Mouse (Mus musculus) stomach, postnatal 0 days (tissue): ENCODE measurements at regions not wholly inside any gene's neighbourhood (a gene's known extent, or its start where the extent isn't known, plus 50 kb on each side); places are given as distances from the start of the nearest gene placed in this dataset.

Experiments
- ATAC-seq: fragments of 200-750 bp; cut with Nextera tagmentation; 2 replicates; pipeline ENCODE4 v1.8.0; 2017; ENCODE audit not compliant: low FRiP score, low TSS enrichment
- DNase-seq: peaks from one replicate; pipeline ENCODE4 v3.0.0-alpha.2; 2016; ENCODE audit warnings: low spot score
- H3K27ac ChIP-seq: fragments of 300-500 bp; sonication (generic); replicated peaks from 2 replicates; pipeline ENCODE4 v1.5.1; 2014; ENCODE audit warnings: mild to moderate bottlenecking, control low read depth
- H3K27me3 ChIP-seq: fragments of 300-500 bp; sonication (generic); 2 replicates; pipeline ENCODE4 v1.6.1; 2014; ENCODE audit warnings: low read length; ENCODE audit not compliant: control insufficient read depth, insufficient read depth
- H3K36me3 ChIP-seq: fragments of 300-500 bp; sonication (generic); 2 replicates; pipeline ENCODE4 v1.6.1; 2014; ENCODE audit warnings: low read length, mixed read lengths; ENCODE audit not compliant: control insufficient read depth, insufficient read depth
- H3K4me1 ChIP-seq: fragments of 300-500 bp; sonication (generic); replicated peaks from 2 replicates; pipeline ENCODE4 v1.6.1; 2014; ENCODE audit warnings: antibody characterized with exemption; ENCODE audit not compliant: control insufficient read depth, insufficient read depth
- H3K4me2 ChIP-seq: fragments of 300-500 bp; sonication (generic); replicated peaks from 2 replicates; pipeline ENCODE4 v1.6.1; 2014; ENCODE audit warnings: low read depth, mild to moderate bottlenecking, control low read depth, moderate library complexity
- H3K4me3 ChIP-seq: fragments of 300-500 bp; sonication (generic); 2 replicates; pipeline ENCODE4 v1.5.1; 2014; ENCODE audit warnings: low read depth, low read length, control low read depth
- H3K9ac ChIP-seq: fragments of 300-500 bp; sonication (generic); 2 replicates; pipeline ENCODE4 v1.6.1; 2014; ENCODE audit warnings: mild to moderate bottlenecking, low read length, control low read depth, mixed read lengths
- H3K9me3 ChIP-seq: fragments of 300-500 bp; sonication (generic); 2 replicates; pipeline ENCODE4 v1.6.1; 2016; ENCODE audit warnings: low read length; ENCODE audit not compliant: control insufficient read depth
- CTCF ChIP-seq: IDR thresholded peaks from 2 replicates; pipeline ENCODE4 v1.5.1; 2016; ENCODE audit warnings: antibody characterized with exemption, low read depth, mild to moderate bottlenecking, moderate library complexity
- EP300 ChIP-seq: optimal IDR thresholded peaks from 2 replicates; pipeline ENCODE3; 2016; ENCODE audit warnings: antibody characterized with exemption
- WGBS: fragments of 180-500 bp; shearing (Covaris S2); extraction: QIAGEN DNeasy Blood & Tissue Kit; methylation state at CpG from one replicate; pipeline ENCODE4 v1.1.7; 2014; 5-methylcytosine and 5-hydroxymethylcytosine counted together

DNA sequence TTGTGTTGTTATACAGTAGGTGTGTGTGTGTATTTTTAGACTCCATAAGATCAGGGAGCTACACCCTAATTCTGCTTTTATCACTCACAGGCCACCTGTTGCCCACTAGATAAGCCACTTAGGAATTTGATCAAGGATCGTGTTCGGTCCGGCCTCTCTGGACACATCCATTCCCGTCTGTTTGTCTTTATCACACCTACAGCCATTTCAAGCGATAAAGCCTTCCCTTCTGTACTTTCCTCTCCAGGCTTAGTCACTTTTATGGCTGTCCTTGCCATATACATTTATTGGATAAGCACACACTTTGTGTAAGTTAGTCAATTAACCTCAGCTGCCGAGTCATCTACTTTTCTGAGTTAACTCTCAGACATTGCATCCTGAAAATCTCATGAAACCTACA is 423.0 kb downstream of the Efnb2 start:
- TF ChIP-seq EP300: no peak
- no peak for TF ChIP-seq CTCF
- Histone ChIP-seq H3K36me3 (no peaks in the 10 kb centered on the region), H3K27ac (no peak overlapping the region), H3K9ac (no peak overlapping the region), H3K4me2 (no peak overlapping the region), H3K4me3 (no peak overlapping the region), H3K4me1 (no peaks in the 10 kb centered on the region), H3K27me3 (no peaks in the 10 kb centered on the region), H3K9me3 (no peaks in the 10 kb centered on the region)
- no peak for ATAC-seq
- no peak for DNase-seq
- WGBS: 66% methylated on average over 6 of the region's 6 CpGs

DNA sequence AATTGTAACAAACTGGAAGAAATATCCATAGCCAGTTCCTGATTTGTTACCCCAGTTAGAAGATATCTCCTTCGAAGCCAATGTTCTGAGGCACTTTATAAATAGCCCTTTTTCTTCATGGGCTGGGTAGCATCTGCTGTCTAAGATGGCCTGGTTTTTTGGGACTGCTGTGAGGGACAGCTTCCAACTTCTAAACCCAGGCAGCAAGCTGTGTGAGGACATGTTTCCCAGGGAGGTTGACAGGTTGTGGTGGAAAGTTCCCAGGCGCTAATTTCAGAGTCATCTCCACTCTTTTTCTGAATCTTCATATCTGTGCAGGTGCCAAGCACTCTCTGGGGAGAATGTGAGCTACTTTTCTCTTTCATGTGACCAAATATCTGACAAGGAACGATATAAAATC is 427.4 kb downstream of the Efnb2 start:
- no peak overlapping the region for H3K27ac ChIP-seq
- no peaks in the 10 kb centered on the region for H3K27me3 ChIP-seq
- DNase-seq (no peak), ATAC-seq (no peak)
- 88% methylated on average over 3 of the region's 3 CpGs for WGBS
- no peaks in the 10 kb centered on the region for H3K36me3 ChIP-seq
- no peaks in the 10 kb centered on the region for H3K4me1 ChIP-seq
- no peak for TF ChIP-seq CTCF
- no peak for TF ChIP-seq EP300
- H3K9me3 ChIP-seq: no peaks in the 10 kb centered on the region
- no peak overlapping the region for H3K4me2 ChIP-seq
- H3K4me3 ChIP-seq: no peak overlapping the region
- H3K9ac ChIP-seq: no peak overlapping the region

DNA sequence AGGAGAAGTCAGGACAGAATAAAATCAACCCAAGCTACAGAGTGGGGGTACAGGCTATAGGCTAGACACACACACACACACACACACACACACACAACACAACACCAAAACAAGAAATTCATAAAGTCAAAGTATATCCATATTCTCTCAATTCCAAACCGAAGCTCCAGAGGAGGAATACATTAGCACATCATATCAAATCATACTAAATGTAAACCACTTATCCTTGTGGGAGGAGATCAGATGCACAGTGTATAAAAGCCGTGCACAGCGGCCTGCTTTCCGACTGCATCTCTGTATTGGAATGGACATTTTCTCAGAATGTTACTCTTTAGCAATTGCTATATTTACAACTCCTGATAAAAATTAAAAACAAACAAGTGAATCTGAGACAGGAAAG is 427.9 kb downstream of the Efnb2 start:
- no peaks in the 10 kb centered on the region for H3K4me1 ChIP-seq
- no peak overlapping the region for H3K4me2 ChIP-seq
- TF ChIP-seq EP300: no peak
- TF ChIP-seq CTCF: no peak
- DNase-seq (no peak), ATAC-seq (no peak)
- no peak overlapping the region for H3K27ac ChIP-seq
- WGBS: 71% methylated on average over 4 of the region's 4 CpGs
- H3K36me3 ChIP-seq: no peaks in the 10 kb centered on the region
- H3K9ac ChIP-seq: no peak overlapping the region
- no peaks in the 10 kb centered on the region for H3K9me3 ChIP-seq
- no peak overlapping the region for H3K4me3 ChIP-seq
- no peaks in the 10 kb centered on the region for H3K27me3 ChIP-seq

DNA sequence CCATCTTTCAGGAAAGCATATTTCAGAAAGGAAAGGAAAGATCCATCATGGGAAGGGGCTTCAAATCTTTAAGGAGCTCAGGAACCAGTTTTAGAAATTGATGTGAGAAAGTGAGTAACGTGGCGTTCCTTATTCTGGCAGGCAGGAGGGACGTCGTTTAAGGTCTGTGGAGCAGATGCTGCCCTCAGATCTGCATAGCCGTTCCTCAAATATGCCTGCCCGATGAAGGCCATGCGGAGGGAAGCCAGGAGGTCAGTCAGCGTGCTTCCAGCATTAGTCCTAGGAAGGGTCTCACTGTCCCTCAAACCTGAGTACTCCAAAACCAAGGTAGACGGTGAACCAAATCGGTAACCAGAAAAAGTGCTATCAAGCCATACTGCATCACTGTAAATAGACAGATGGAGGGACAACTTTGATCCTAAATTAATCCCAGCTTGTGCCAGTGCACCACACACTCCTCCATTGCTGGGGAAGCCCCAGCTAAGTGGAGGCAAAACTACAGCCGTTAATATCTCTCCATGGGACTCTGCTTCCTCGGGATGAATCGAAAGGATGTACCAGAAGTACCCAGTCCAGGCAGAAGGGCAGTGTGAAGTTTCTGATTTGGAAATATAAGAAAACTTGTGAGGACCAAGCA is 428.9 kb downstream of the Efnb2 start:
- Histone ChIP-seq H3K4me2 (no peak overlapping the region), H3K9me3 (no peaks in the 10 kb centered on the region), H3K27me3 (no peaks in the 10 kb centered on the region), H3K4me3 (no peak overlapping the region), H3K9ac (no peak overlapping the region), H3K36me3 (no peaks in the 10 kb centered on the region), H3K27ac (no peak overlapping the region), H3K4me1 (no peaks in the 10 kb centered on the region)
- no peak for TF ChIP-seq CTCF
- TF ChIP-seq EP300: no peak
- ATAC-seq (no peak), DNase-seq (no peak)
- 82% methylated on average over 13 of the region's 13 CpGs for WGBS

DNA sequence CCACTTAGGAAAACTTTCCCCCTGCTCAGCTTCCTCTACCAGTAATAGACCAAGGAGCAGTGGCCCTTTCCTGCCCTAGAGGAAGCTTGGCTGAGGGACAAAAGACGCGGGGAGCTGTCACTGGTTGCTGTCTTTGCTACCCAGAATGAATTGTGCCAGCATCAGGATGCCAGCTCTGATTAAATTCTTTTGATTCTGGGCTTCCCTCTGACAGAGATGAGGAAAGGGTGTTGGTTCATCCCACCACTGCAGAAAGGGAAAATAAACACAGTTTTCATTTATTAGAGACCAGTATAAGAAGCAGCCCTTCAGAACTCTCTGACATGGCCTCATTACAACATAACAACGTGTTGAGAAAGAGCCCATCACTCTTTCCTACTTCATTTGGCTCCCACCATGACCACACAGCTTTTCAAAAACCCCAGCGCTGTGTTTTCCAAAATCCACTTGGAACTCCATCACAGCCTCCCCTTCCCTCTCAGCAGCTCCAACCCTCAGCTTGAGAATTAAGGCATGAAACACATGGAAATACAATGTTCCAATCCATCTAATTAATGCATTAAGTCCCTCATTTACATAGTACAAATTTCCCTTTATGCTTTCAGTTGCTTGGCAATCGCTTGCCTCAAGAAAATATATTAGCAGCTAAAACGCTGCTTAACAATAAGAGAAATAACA is 429.6 kb downstream of the Efnb2 start:
- Histone ChIP-seq H3K4me2 (no peak overlapping the region), H3K4me1 (no peaks in the 10 kb centered on the region), H3K36me3 (no peaks in the 10 kb centered on the region), H3K27me3 (no peaks in the 10 kb centered on the region), H3K9me3 (no peaks in the 10 kb centered on the region), H3K4me3 (no peak overlapping the region), H3K27ac (no peak overlapping the region), H3K9ac (no peak overlapping the region)
- whole genome bisulfite sequencing: 55% methylated on average over 6 of the region's 6 CpGs
- ATAC-seq (no peak), DNase-seq (no peak)
- TF ChIP-seq CTCF: no peak
- TF ChIP-seq EP300: no peak

DNA sequence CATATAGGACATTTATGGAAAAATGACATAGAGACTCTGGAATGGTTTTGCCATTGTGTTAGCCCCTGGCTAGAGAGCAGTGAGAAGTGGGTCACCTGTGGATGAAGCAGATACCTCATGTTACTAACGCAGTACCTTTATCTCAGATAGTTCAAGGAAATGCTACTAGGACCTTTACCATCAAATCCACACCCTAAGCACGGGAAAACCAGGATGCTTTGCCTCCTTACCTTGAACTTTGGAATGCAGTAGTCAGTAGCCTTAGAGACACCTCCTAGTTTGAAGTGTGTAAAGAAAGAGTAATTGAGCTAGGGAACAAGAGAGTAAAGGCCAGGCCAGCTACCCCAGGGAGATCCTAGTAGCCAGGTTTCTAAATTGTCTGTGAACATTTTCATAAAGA is 435.0 kb downstream of the Efnb2 start:
- no peak overlapping the region for H3K9ac ChIP-seq
- no peak overlapping the region for H3K4me2 ChIP-seq
- no peaks in the 10 kb centered on the region for H3K27me3 ChIP-seq
- no peak for TF ChIP-seq EP300
- TF ChIP-seq CTCF: no peak
- no peaks in the 10 kb centered on the region for H3K4me1 ChIP-seq
- ATAC-seq: peak; percentile 58; the same call in 1 of the 2 replicates
- H3K4me3 ChIP-seq: no peak overlapping the region
- WGBS: 56% methylated on average over 2 of the region's 2 CpGs
- no peak overlapping the region for H3K27ac ChIP-seq
- no peak for DNase-seq
- no peaks in the 10 kb centered on the region for H3K9me3 ChIP-seq
- H3K36me3 ChIP-seq: no peaks in the 10 kb centered on the region
